Mouse (Mus musculus) heart, embryonic 16.5 days (tissue): ENCODE results near the gene Styxl1. TPM values are rescaled to one million over a fixed set of nuclear protein-coding genes. Genes with fewer than 3 reads are reported as not detected.

Experiments
- ATAC-seq: fragments of 200-750 bp; cut with Nextera tagmentation; replicated peaks from 2 replicates; pipeline ENCODE4 v1.8.0; 2017; ENCODE audit warnings: moderate number of reproducible peaks; ENCODE audit not compliant: insufficient read depth, low FRiP score; ENCODE audit errors: extremely low read depth
- H3K27ac ChIP-seq: fragments of 300-500 bp; sonication (generic); 2 replicates; pipeline ENCODE4 v1.5.1; 2014; ENCODE audit warnings: mild to moderate bottlenecking, low read length, control low read depth, moderate library complexity
- H3K27me3 ChIP-seq: fragments of 300-500 bp; sonication (generic); 2 replicates; pipeline ENCODE4 v1.6.1; 2014; ENCODE audit warnings: low read length, mixed read lengths; ENCODE audit not compliant: control insufficient read depth, insufficient read depth
- H3K36me3 ChIP-seq: fragments of 300-500 bp; sonication (generic); 2 replicates; pipeline ENCODE4 v1.6.1; 2014; ENCODE audit not compliant: control insufficient read depth, insufficient read depth
- H3K4me1 ChIP-seq: fragments of 300-500 bp; sonication (generic); 2 replicates; pipeline ENCODE4 v1.6.1; 2014; ENCODE audit warnings: low read length, mixed read lengths; ENCODE audit not compliant: control insufficient read depth, insufficient read depth
- H3K4me2 ChIP-seq: fragments of 300-500 bp; sonication (generic); 2 replicates; pipeline ENCODE4 v1.6.1; 2014; ENCODE audit warnings: low read depth, mild to moderate bottlenecking, control low read depth, low read length
- H3K4me3 ChIP-seq: fragments of 300-500 bp; sonication (generic); 2 replicates; pipeline ENCODE4 v1.5.1; 2014; ENCODE audit warnings: mild to moderate bottlenecking, control low read depth, low read length
- H3K9ac ChIP-seq: fragments of 300-500 bp; sonication (generic); 2 replicates; pipeline ENCODE4 v1.6.1; 2014; ENCODE audit warnings: low read length, control low read depth
- H3K9me3 ChIP-seq: fragments of 300-500 bp; sonication (generic); replicated peaks from 2 replicates; pipeline ENCODE4 v1.6.1; 2016; ENCODE audit warnings: low read length; ENCODE audit not compliant: control insufficient read depth
- WGBS: fragments of 180-500 bp; shearing (Covaris S2); extraction: QIAGEN DNeasy Blood & Tissue Kit; methylation state at CpG from one replicate; pipeline ENCODE4 v1.1.7; 2014; 5-methylcytosine and 5-hydroxymethylcytosine counted together
- polyA plus RNA-seq: library from polyadenylated mRNA; unstranded; fragments of >200 nt; fragmentation: Nextera tagmentation; extraction: Ambion mirVana; gene quantifications from 2 replicates; pipeline ENCODE4 v1.2.1, GENCODE M21; 2015

Styxl1 gene
- polyA plus RNA-seq, 1 experiment from 2014 or later, result 0.56 TPM

DNA sequence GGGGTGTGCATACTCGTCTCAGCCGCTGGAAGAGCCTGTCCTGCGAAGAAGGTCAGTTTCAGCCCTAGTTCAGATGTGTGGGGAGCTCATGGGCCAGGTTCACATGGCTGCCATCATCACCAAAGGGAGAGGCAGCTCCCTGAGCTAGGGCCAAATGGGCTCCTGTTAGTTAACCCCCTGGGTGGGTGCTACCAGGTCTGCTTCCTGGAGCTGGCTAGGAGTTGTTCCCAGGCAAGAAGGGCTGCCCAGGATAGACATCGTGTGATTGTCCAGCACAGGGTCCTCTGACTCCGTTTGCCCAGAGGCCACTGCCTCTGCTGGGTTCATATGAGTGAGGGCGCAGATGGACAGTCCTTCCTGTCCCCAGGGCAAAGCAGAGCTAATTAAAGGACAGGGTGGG is 52.2 kb downstream of the Styxl1 start:
- WGBS, result 55% methylated on average over 6 of the region's 6 CpGs

DNA sequence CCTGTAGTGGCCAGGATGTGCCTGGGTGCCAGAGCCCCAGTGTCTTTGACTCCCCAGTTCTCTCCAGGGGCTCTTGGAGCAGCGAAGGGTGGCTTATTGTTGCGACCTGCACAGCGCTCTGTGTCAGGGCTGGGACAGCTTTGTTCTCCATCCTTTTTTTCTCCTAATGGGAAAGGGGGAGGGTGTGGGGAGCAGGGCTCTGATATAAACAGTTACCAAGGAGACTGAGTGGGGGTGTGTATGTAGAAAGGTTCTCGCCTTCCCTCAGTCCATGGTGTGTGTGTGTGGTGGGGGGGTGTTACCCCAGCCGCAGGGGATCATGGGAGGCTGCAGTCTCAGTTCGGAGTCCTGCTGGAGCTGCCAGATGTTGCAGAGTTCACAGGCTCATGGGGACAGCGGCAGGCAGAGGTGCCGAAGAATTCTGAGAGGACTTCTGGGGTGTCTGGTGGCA is 52.8 kb downstream of the Styxl1 start:
- H3K4me3 ChIP-seq, result no peak overlapping the region
- ATAC-seq, result peak; percentile 24; the same call in 1 of the 2 replicates
- no peaks in the 10 kb centered on the region for H3K9me3 ChIP-seq
- no peaks in the 10 kb centered on the region for H3K27me3 ChIP-seq
- 35% methylated on average over 8 of the region's 8 CpGs for WGBS
- peak overlapping the region; percentile 41; the same call in 1 of the 2 replicates for H3K27ac ChIP-seq
- H3K4me1 ChIP-seq, result peaks cover 47% of the 10 kb centered on the region
- peak overlapping the region; percentile 12; the same call in 1 of the 2 replicates for H3K9ac ChIP-seq
- peaks cover 13% of the 10 kb centered on the region for H3K36me3 ChIP-seq
- H3K4me2 ChIP-seq, result peak overlapping the region; percentile 12

More for the DNA sequence above, 52.2 kb downstream of the Styxl1 start:
- H3K9ac ChIP-seq, result peak overlapping the region; percentile 12; the same call in 1 of the 2 replicates
- no peaks in the 10 kb centered on the region for H3K27me3 ChIP-seq
- peaks cover 18% of the 10 kb centered on the region for H3K36me3 ChIP-seq
- no peak overlapping the region for H3K4me3 ChIP-seq
- H3K4me2 ChIP-seq, result peak overlapping the region; percentile 12
- no peaks in the 10 kb centered on the region for H3K9me3 ChIP-seq
- H3K27ac ChIP-seq, result peak overlapping the region; percentile 70; the same call in 1 of the 2 replicates
- ATAC-seq, result no peak
- peaks cover 47% of the 10 kb centered on the region for H3K4me1 ChIP-seq

GRCm38 (mm10) chr5:135724536-135725322 is 53.5 kb downstream of the Styxl1 start:
- H3K4me3 ChIP-seq, result no peak overlapping the region
- peak overlapping the region; percentile 5; the same call in 1 of the 2 replicates for H3K4me2 ChIP-seq
- 32% methylated on average over 9 of the region's 9 CpGs for WGBS
- H3K27ac ChIP-seq, result peak overlapping the region; percentile 41; the same call in 1 of the 2 replicates
- H3K9me3 ChIP-seq, result no peaks in the 10 kb centered on the region
- peak overlapping the region; percentile 12; the same call in 1 of the 2 replicates for H3K9ac ChIP-seq
- H3K4me1 ChIP-seq, result peaks cover 47% of the 10 kb centered on the region
- peaks cover 6% of the 10 kb centered on the region for H3K36me3 ChIP-seq
- ATAC-seq, result no peak
- no peaks in the 10 kb centered on the region for H3K27me3 ChIP-seq

- no peak overlapping the region for H3K27ac ChIP-seq
- no peaks in the 10 kb centered on the region for H3K9me3 ChIP-seq
- WGBS, result 52% methylated on average over 3 of the region's 3 CpGs
- ATAC-seq, result no peak
- H3K4me3 ChIP-seq, result no peak overlapping the region
- H3K27me3 ChIP-seq, result no peaks in the 10 kb centered on the region
- H3K4me1 ChIP-seq, result peaks cover 47% of the 10 kb centered on the region
- no peaks in the 10 kb centered on the region for H3K36me3 ChIP-seq
- H3K9ac ChIP-seq, result no peak overlapping the region
- H3K4me2 ChIP-seq, result no peak overlapping the region
Measured at GRCm38 (mm10) chr5:135723165-135723751, 54.9 kb downstream of the Styxl1 start.

DNA sequence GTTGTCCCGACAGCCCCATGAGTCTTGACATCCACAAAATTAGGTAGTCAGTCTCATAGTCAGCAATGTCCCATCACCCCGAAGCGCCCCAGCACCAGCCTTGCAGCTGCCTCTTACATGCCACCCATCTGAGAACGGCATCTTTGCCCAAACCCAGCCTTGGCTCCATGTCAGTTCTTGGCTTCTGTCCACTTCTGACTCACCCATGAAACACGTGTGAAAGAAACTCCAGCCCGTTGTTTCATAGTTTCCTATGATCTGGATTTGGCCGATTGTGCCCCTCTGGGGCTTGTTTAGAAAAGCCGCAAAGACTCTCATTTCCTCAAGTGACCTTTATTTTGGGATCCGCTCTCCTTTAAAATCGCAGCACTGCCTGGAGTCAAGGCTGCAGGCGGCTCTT is 56.1 kb downstream of the Styxl1 start:
- Histone ChIP-seq H3K9me3 (no peaks in the 10 kb centered on the region), H3K27me3 (no peaks in the 10 kb centered on the region), H3K9ac (no peak overlapping the region), H3K4me1 (peaks cover 41% of the 10 kb centered on the region), H3K4me3 (no peak overlapping the region), H3K4me2 (0 out of 2 replicates have a peak overlapping the region, but pooled peaks have one; percentile 17), H3K27ac (peak overlapping the region; percentile 32), H3K36me3 (0 out of 2 replicates have a peak, but pooled peaks cover 3% of the 10 kb centered on the region)
- WGBS, result 40% methylated on average over 11 of the region's 11 CpGs
- peak; percentile 6; the same call in 1 of the 2 replicates for ATAC-seq

- no peaks in the 10 kb centered on the region for H3K9me3 ChIP-seq
- no peak overlapping the region for H3K9ac ChIP-seq
- peaks cover 30% of the 10 kb centered on the region for H3K4me1 ChIP-seq
- no peak overlapping the region for H3K4me3 ChIP-seq
- H3K36me3 ChIP-seq, result peaks cover 8% of the 10 kb centered on the region; the same call in 1 of the 2 replicates
- ATAC-seq, result no peak
- H3K27ac ChIP-seq, result no peak overlapping the region
- WGBS, result 94% methylated on average over 8 of the region's 8 CpGs
- H3K4me2 ChIP-seq, result no peak overlapping the region
- H3K27me3 ChIP-seq, result no peaks in the 10 kb centered on the region
Measured at GRCm38 (mm10) chr5:135721076-135721475, 57.1 kb downstream of the Styxl1 start.

- H3K9ac ChIP-seq, result no peak overlapping the region
- no peak overlapping the region for H3K4me2 ChIP-seq
- no peaks in the 10 kb centered on the region for H3K9me3 ChIP-seq
- no peak overlapping the region for H3K4me3 ChIP-seq
- H3K4me1 ChIP-seq, result peaks cover 21% of the 10 kb centered on the region
- H3K27me3 ChIP-seq, result no peaks in the 10 kb centered on the region
- H3K36me3 ChIP-seq, result peaks cover 11% of the 10 kb centered on the region; the same call in 1 of the 2 replicates
- 44% methylated on average over 3 of the region's 3 CpGs for WGBS
- peak; percentile 37; the same call in 1 of the 2 replicates for ATAC-seq
- H3K27ac ChIP-seq, result no peak overlapping the region
Measured at GRCm38 (mm10) chr5:135720121-135720520, 58.1 kb downstream of the Styxl1 start.

- WGBS, result 85% methylated on average over 10 of the region's 10 CpGs
Measured at GRCm38 (mm10) chr5:135719586-135720120, 58.5 kb downstream of the Styxl1 start.

More at GRCm38 (mm10) chr5:135719586-135720120, 58.5 kb downstream of the Styxl1 start:
- ATAC-seq, result no peak
- Histone ChIP-seq H3K4me3 (no peak overlapping the region), H3K4me1 (peaks cover 16% of the 10 kb centered on the region), H3K27me3 (no peaks in the 10 kb centered on the region), H3K9me3 (no peaks in the 10 kb centered on the region), H3K4me2 (no peak overlapping the region), H3K27ac (no peak overlapping the region), H3K9ac (no peak overlapping the region), H3K36me3 (peaks cover 11% of the 10 kb centered on the region; the same call in 1 of the 2 replicates)
